Mouse (Mus musculus) left cerebral cortex, adult 8-10 months (tissue): Measurements from ENCODE around the gene Pcare. TPM values are rescaled to one million over a fixed set of nuclear protein-coding genes. Genes with fewer than 3 reads are reported as not detected.

Experiments used
- DNase-seq, 2 experiments: peaks; one replicate each; pipeline ENCODE4 v3.0.0; 2022; ENCODE audit warnings: low spot score in 2 of 2
- total RNA-seq, 4 experiments: library from RNA; stranded (reverse); gene quantifications; 2 replicates each; pipeline ENCODE4 v1.2.4; 2022

Pcare gene
- total RNA-seq, 4 experiments from 2014 or later, result 0.26 to 0.51 (median 0.33) TPM

- no peak for DNase-seq
Observed at GRCm38 (mm10) chr17:71730655-71731054, 22.0 kb downstream of the Pcare start.

- no peak for DNase-seq
Observed at GRCm38 (mm10) chr17:71721019-71721418, 31.7 kb downstream of the Pcare start.

GRCm38 (mm10) chr17:71720434-71720833 lies 32.3 kb downstream of the Pcare start:
- DNase-seq, result no peak

- no peak for DNase-seq
Observed at GRCm38 (mm10) chr17:71717881-71718625, 34.6 kb downstream of the Pcare start.

- DNase-seq, result peak in 1 of 2 experiments; percentile 50
Observed at GRCm38 (mm10) chr17:71715034-71715433, 37.7 kb downstream of the Pcare start.

- no peak for DNase-seq
Observed at GRCm38 (mm10) chr17:71712279-71712678, 40.4 kb downstream of the Pcare start.

- DNase-seq, result no peak
Observed at GRCm38 (mm10) chr17:71707715-71708114, 45.0 kb downstream of the Pcare start.

- no peak for DNase-seq
Observed at GRCm38 (mm10) chr17:71705550-71706480, 46.9 kb downstream of the Pcare start.

GRCm38 (mm10) chr17:71705113-71705512 lies 47.6 kb downstream of the Pcare start:
- no peak for DNase-seq

- no peak for DNase-seq
Observed at GRCm38 (mm10) chr17:71698619-71698956, 54.1 kb downstream of the Pcare start.

- DNase-seq, result no peak
Observed at GRCm38 (mm10) chr17:71697896-71698618, 54.6 kb downstream of the Pcare start.

GRCm38 (mm10) chr17:71696396-71696795 lies 56.3 kb downstream of the Pcare start:
- DNase-seq, result no peak

GRCm38 (mm10) chr17:71695716-71696315 lies 56.9 kb downstream of the Pcare start:
- no peak for DNase-seq

GRCm38 (mm10) chr17:71695151-71695550 lies 57.5 kb downstream of the Pcare start:
- no peak for DNase-seq

GRCm38 (mm10) chr17:71693780-71694179 lies 58.9 kb downstream of the Pcare start:
- no peak for DNase-seq

Other genes starting within 250 kb of the Pcare start
- gene Ndc80, start 226.0 kb downstream of the Pcare start, total RNA-seq, result under 1 TPM; 0.37 to 0.82 (median 0.44) TPM
- 1 to 10 TPM; 2.7 to 3.8 (median 2.8) TPM for gene Spdya, start 200.8 kb downstream of the Pcare start, total RNA-seq
- 10 to 100 TPM; 25.9 to 32.1 (median 29.2) TPM for gene Wdr43, start 137.0 kb downstream of the Pcare start, total RNA-seq
- gene Togaram2, start 79.6 kb downstream of the Pcare start, total RNA-seq, result 1 to 10 TPM; 2.7 to 5.0 (median 3.4) TPM
- 100 to 1,000 TPM in 2 of 4 experiments, 10 to 100 TPM in 2; 76.2 to 102 (median 95.2) TPM for gene Clip4, start 15.6 kb upstream of the Pcare start, total RNA-seq